In the genomic region with DNA sequence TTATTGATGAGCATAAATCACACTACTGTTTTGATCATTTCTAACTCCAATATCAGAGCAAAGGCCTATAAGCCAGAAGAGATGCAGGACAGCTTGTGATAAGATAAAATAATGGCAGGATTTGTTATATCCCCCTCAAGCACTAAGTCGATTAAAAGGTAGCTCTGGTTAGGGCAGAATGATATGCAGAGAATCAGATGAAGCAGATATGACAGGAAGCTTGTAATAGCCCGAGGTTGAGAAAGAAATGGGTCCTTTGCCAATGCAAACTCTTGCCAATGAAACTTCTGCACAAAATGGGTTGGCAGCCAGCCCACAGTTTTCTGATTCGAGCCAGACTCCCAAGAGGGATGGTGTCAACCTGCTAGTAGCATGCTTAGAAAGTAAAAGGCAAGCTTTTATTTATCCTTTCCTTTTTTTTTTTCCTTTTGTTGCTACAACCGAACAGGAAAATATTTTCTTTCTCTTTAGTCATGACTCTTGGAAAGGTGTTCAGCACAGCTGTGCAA, we compare ENCODE assay signal across 9 mouse cellular contexts.
DNase-seq lines count a peak whose midpoint lies in the region; ATAC-seq and TF ChIP-seq lines count a peak whose summit lies in the region.
"Had no signal": no experiment of that assay in that cellular context is flagged by ENCODE, and none has a peak within 500 bp of the region (broad histone marks: within the 10 kb centered on the region; RNA-seq: fewer than 3 reads in every experiment).

No protein-coding gene starts in this region.

- TF ChIP-seq CTCF in layer of hippocampus, adult 2 months (conservative IDR thresholded peaks at IDR 0.05), result no peak

- no peaks in the 10 kb centered on the region for H3K9me3 ChIP-seq in hindbrain, embryonic 14.5 days (ENCODE audit: control insufficient read depth, low read length)
- no peaks in the 10 kb centered on the region for H3K9me3 ChIP-seq in hindbrain, embryonic 11.5 days (ENCODE audit: control insufficient read depth, low read length)
- H3K9me3 ChIP-seq: liver, embryonic 13.5 days had no signal

- H3K9ac ChIP-seq in hindbrain, embryonic 14.5 days, result no peak overlapping the region
- no peak overlapping the region for H3K9ac ChIP-seq in hindbrain, embryonic 11.5 days (ENCODE audit: low read depth, low read length)
- H3K9ac ChIP-seq: liver, embryonic 13.5 days had no signal

- no peak overlapping the region for H3K4me2 ChIP-seq in hindbrain, embryonic 14.5 days (replicated peaks)
- no peak overlapping the region for H3K4me2 ChIP-seq in hindbrain, embryonic 11.5 days (replicated peaks; ENCODE audit: low read depth, low read length)
- H3K4me2 ChIP-seq: liver, embryonic 13.5 days had no signal

- no peak overlapping the region for H3K4me3 ChIP-seq in hindbrain, embryonic 14.5 days (replicated peaks; ENCODE audit: low read length)
- no peak overlapping the region for H3K4me3 ChIP-seq in hindbrain, embryonic 11.5 days (ENCODE audit: low read depth, low read length)
- H3K4me3 ChIP-seq in layer of hippocampus, adult 2 months, result no peak overlapping the region
- H3K4me3 ChIP-seq: liver, embryonic 13.5 days had no signal

- H3K4me1 ChIP-seq in hindbrain, embryonic 14.5 days (replicated peaks; ENCODE audit: control insufficient read depth, insufficient read depth, low read length), result no peaks in the 10 kb centered on the region
- H3K4me1 ChIP-seq in hindbrain, embryonic 11.5 days (replicated peaks; ENCODE audit: control insufficient read depth, insufficient read depth, low read length), result no peaks in the 10 kb centered on the region
- H3K4me1 ChIP-seq: liver, embryonic 13.5 days had no signal

- H3K27me3 ChIP-seq in hindbrain, embryonic 14.5 days (ENCODE audit: control insufficient read depth, insufficient read depth, low read length), result no peaks in the 10 kb centered on the region
- H3K27me3 ChIP-seq in hindbrain, embryonic 11.5 days (ENCODE audit: control insufficient read depth, insufficient read depth, low read length), result no peaks in the 10 kb centered on the region
- H3K27me3 ChIP-seq: liver, embryonic 13.5 days had no signal

- peak; percentile 73 for DNase-seq in hindbrain, embryonic 14.5 days (ENCODE audit: low spot score)
- no peak for DNase-seq in hindbrain, embryonic 11.5 days (ENCODE audit: low spot score)
- peak; percentile 87 for DNase-seq in adrenal gland, adult 2 months
- DNase-seq in frontal cortex, postnatal 10 days (ENCODE audit: low spot score in 2 of 2), result peak; percentile 39 to 40
- DNase-seq in layer of hippocampus, adult 2 months (ENCODE audit: low spot score in 2 of 2), result peak; percentile 67 to 68
- peak; percentile 3 for DNase-seq in ovary, adult 18-20 months (ENCODE audit: low spot score)
- DNase-seq in T-cell, adult 2 months (ENCODE audit: low spot score), result no peak
- no peak for DNase-seq in yolk sac, embryonic 10.5 days (ENCODE audit: low spot score)
- DNase-seq: liver, embryonic 13.5 days had no signal

- H3K27ac ChIP-seq in hindbrain, embryonic 14.5 days, result no peak overlapping the region
- H3K27ac ChIP-seq in hindbrain, embryonic 11.5 days (ENCODE audit: low read depth, low read length), result no peak overlapping the region
- H3K27ac ChIP-seq in layer of hippocampus, adult 2 months, result no peak overlapping the region
- H3K27ac ChIP-seq: liver, embryonic 13.5 days had no signal

- WGBS in hindbrain, embryonic 14.5 days, result 46% methylated on average over 4 of the region's 4 CpGs
- 74% methylated on average over 4 of the region's 4 CpGs for WGBS in hindbrain, embryonic 11.5 days

- no peak for ATAC-seq in hindbrain, embryonic 14.5 days (ENCODE audit: low FRiP score)
- no peak for ATAC-seq in hindbrain, embryonic 11.5 days (ENCODE audit: low FRiP score)

- H3K36me3 ChIP-seq in hindbrain, embryonic 14.5 days (replicated peaks; ENCODE audit: control insufficient read depth, insufficient read depth), result no peaks in the 10 kb centered on the region
- no peaks in the 10 kb centered on the region for H3K36me3 ChIP-seq in hindbrain, embryonic 11.5 days (ENCODE audit: control insufficient read depth, insufficient read depth, low read length)
- H3K36me3 ChIP-seq: liver, embryonic 13.5 days had no signal

Comparison
In these comparisons a context has a peak if more than half of its experiments do, and no peak if none do; other contexts are left out.
1. DNase-seq: peak in hindbrain, embryonic 14.5 days (single experiment), adrenal gland, adult 2 months (single experiment), frontal cortex, postnatal 10 days (2 of 2), layer of hippocampus, adult 2 months (2 of 2) and ovary, adult 18-20 months (single experiment); none in hindbrain, embryonic 11.5 days (single experiment), T-cell, adult 2 months (single experiment) and yolk sac, embryonic 10.5 days (single experiment).